Mouse (Mus musculus): Measurements from ENCODE around the gene Il16.
A peak's percentile ranks its signal among the peaks of the same experiment; 100 is the strongest.

Gene Il16

GRCm38 (mm10) chr7:83641163-83641562, 104.4 kb downstream of the Il16 start:
- DNase-seq, result no peak

- no peak for DNase-seq
Measured at GRCm38 (mm10) chr7:83640581-83640980, 104.9 kb downstream of the Il16 start.

GRCm38 (mm10) chr7:83639084-83639483, 106.4 kb downstream of the Il16 start:
- no peak for DNase-seq

- DNase-seq, result no peak
Measured at GRCm38 (mm10) chr7:83637781-83638583, 107.5 kb downstream of the Il16 start.

- no peak for DNase-seq
Measured at GRCm38 (mm10) chr7:83636425-83636824, 109.1 kb downstream of the Il16 start.

GRCm38 (mm10) chr7:83635726-83636125, 109.8 kb downstream of the Il16 start:
- no peak for DNase-seq

- no peak for DNase-seq
Measured at GRCm38 (mm10) chr7:83633856-83634255, 111.7 kb downstream of the Il16 start.

- no peak for DNase-seq
Measured at GRCm38 (mm10) chr7:83632682-83633120, 112.8 kb downstream of the Il16 start.

- DNase-seq, result peak; percentile 92
Measured at GRCm38 (mm10) chr7:83631828-83632681, 113.5 kb downstream of the Il16 start, which contains the start of gene Stard5. Stard5 (plus strand) TSS chr7:83631959.

- DNase-seq, result no peak
Measured at GRCm38 (mm10) chr7:83631073-83631827, 114.3 kb downstream of the Il16 start.

GRCm38 (mm10) chr7:83627369-83627768, 118.2 kb downstream of the Il16 start:
- no peak for DNase-seq

GRCm38 (mm10) chr7:83626557-83627257, 118.8 kb downstream of the Il16 start:
- DNase-seq, result no peak

- no peak for DNase-seq
Measured at GRCm38 (mm10) chr7:83624065-83624464, 121.5 kb downstream of the Il16 start.

- DNase-seq, result no peak
Measured at GRCm38 (mm10) chr7:83622582-83622981, 122.9 kb downstream of the Il16 start.

GRCm38 (mm10) chr7:83618709-83619108, 126.8 kb downstream of the Il16 start:
- DNase-seq, result no peak

GRCm38 (mm10) chr7:83616268-83616667, 129.3 kb downstream of the Il16 start:
- no peak for DNase-seq

GRCm38 (mm10) chr7:83615815-83616214, 129.7 kb downstream of the Il16 start:
- no peak for DNase-seq

GRCm38 (mm10) chr7:83615272-83615671, 130.3 kb downstream of the Il16 start:
- DNase-seq, result no peak

- DNase-seq, result no peak
Measured at GRCm38 (mm10) chr7:83611886-83612285, 133.6 kb downstream of the Il16 start.

GRCm38 (mm10) chr7:83609891-83610290, 135.6 kb downstream of the Il16 start:
- DNase-seq, result no peak

GRCm38 (mm10) chr7:83606796-83607195, 138.7 kb downstream of the Il16 start:
- DNase-seq, result no peak

GRCm38 (mm10) chr7:83604180-83604944, 141.2 kb downstream of the Il16 start:
- no peak for DNase-seq

All from thymus, postnatal 4 days (tissue).